Mouse (Mus musculus) liver, postnatal 0 days (tissue): ENCODE data around the gene Unc119.

Source experiments
- CTCF ChIP-seq: sonication (generic); IDR thresholded peaks from 2 replicates; pipeline ENCODE4 v1.5.1; 2016; ENCODE audit warnings: antibody characterized with exemption, low read depth
- EP300 ChIP-seq: IDR thresholded peaks from 2 replicates; pipeline ENCODE4 v1.6.1; 2016; ENCODE audit warnings: antibody characterized with exemption, low read depth, mild to moderate bottlenecking

DNA sequence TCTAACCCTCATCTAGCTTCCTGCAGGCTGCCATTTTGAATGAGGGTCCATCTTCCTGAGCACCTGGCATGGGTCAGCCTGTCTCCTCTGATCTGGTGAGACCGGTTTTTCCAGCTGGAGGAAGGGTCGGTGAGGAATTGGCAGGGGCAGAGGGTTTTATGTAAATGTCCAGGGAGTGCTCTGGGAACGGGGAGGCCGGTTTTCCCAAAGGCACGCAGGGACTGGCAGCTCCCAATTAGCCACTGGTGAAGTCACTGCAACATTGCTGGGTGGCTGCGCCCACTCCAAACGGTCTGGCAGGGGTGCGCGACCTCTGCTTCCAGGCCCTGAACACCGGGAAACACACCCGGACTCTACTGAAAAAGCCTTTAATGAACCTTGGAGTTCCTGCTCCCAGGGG lies 53.7 kb downstream of the Unc119 start:
- TF ChIP-seq CTCF = no peak
- no peak for TF ChIP-seq EP300
